18 mouse cellular contexts compared by ENCODE assay signal in genomic region chr10:68121960-68122359, GRCm38 (mm10).
DNase-seq lines count a peak whose midpoint lies in the region; ATAC-seq lines count a peak whose summit lies in the region.
"Had no signal": no experiment of that assay in that cellular context is flagged by ENCODE, and none has a peak within 500 bp of the region (broad histone marks: within the 10 kb centered on the region; RNA-seq: fewer than 3 reads in every experiment).

No protein-coding gene starts in this region.

- H3K9me3 ChIP-seq in hindbrain, embryonic 11.5 days (ENCODE audit: control insufficient read depth, low read length): no peaks in the 10 kb centered on the region
- H3K9me3 ChIP-seq: forebrain, embryonic 13.5 days; hindbrain, embryonic 12.5 days; liver, embryonic 13.5 days; neural tube, embryonic 12.5 days had no signal

- H3K27ac ChIP-seq in hindbrain, embryonic 11.5 days (ENCODE audit: low read depth, low read length): no peak overlapping the region
- H3K27ac ChIP-seq: forebrain, embryonic 13.5 days; hindbrain, embryonic 12.5 days; liver, embryonic 13.5 days; neural tube, embryonic 12.5 days had no signal

- no peak overlapping the region for H3K9ac ChIP-seq in hindbrain, embryonic 11.5 days (ENCODE audit: low read depth, low read length)
- H3K9ac ChIP-seq: forebrain, embryonic 13.5 days; hindbrain, embryonic 12.5 days; liver, embryonic 13.5 days; neural tube, embryonic 12.5 days had no signal

- DNase-seq in NIH3T3 (ENCODE audit: low read depth) (peak; percentile 45), adipocyte (ENCODE audit: low spot score) (peak; percentile 44)
- DNase-seq in heart, adult 8-10 months (ENCODE audit: low spot score): peak; percentile 90
- DNase-seq in heart, postnatal 36 days: peak; percentile 78 to 83
- no peak for DNase-seq in frontal cortex, adult 2 months (ENCODE audit: extremely low spot score in 1 of 2, low spot score in 1 of 2)
- no peak for DNase-seq in embryo, embryonic 11 days
- no peak for DNase-seq in hindbrain, embryonic 11.5 days (ENCODE audit: low spot score)
- DNase-seq: adrenal gland, postnatal 36 days; cerebellum, adult 9-11 months; kidney, postnatal 14 days; layer of hippocampus, adult 9-11 months; liver, embryonic 13.5 days; right cerebral cortex, postnatal 25 days; thymus, adult 18-20 months had no signal

- no peak overlapping the region for H3K4me2 ChIP-seq in hindbrain, embryonic 11.5 days (replicated peaks; ENCODE audit: low read depth, low read length)
- H3K4me2 ChIP-seq: forebrain, embryonic 13.5 days; hindbrain, embryonic 12.5 days; liver, embryonic 13.5 days; neural tube, embryonic 12.5 days had no signal

- no peaks in the 10 kb centered on the region for H3K4me1 ChIP-seq in hindbrain, embryonic 11.5 days (replicated peaks; ENCODE audit: control insufficient read depth, insufficient read depth, low read length)
- H3K4me1 ChIP-seq: hindbrain, embryonic 12.5 days; neural tube, embryonic 12.5 days had no signal

- WGBS in hindbrain, embryonic 11.5 days: 89% methylated on average over 4 of the region's 4 CpGs

- H3K27me3 ChIP-seq in hindbrain, embryonic 11.5 days (ENCODE audit: control insufficient read depth, insufficient read depth, low read length): no peaks in the 10 kb centered on the region
- H3K27me3 ChIP-seq: forebrain, embryonic 13.5 days; hindbrain, embryonic 12.5 days; liver, embryonic 13.5 days; neural tube, embryonic 12.5 days had no signal

- intact Hi-C loops in heart, postnatal 36 days (cut with DNase I): loop anchor here (2.0 kb wide), 1 partner anchor 15 kb away; no protein-coding TSS in a partner anchor

- no peaks in the 10 kb centered on the region for H3K36me3 ChIP-seq in hindbrain, embryonic 11.5 days (ENCODE audit: control insufficient read depth, insufficient read depth, low read length)
- H3K36me3 ChIP-seq: hindbrain, embryonic 12.5 days; liver, embryonic 13.5 days; neural tube, embryonic 12.5 days had no signal

- no peak overlapping the region for H3K4me3 ChIP-seq in hindbrain, embryonic 11.5 days (ENCODE audit: low read depth, low read length)
- H3K4me3 ChIP-seq: forebrain, embryonic 13.5 days; hindbrain, embryonic 12.5 days; liver, embryonic 13.5 days; neural tube, embryonic 12.5 days had no signal

- no peak for ATAC-seq in hindbrain, embryonic 11.5 days (ENCODE audit: low FRiP score)
- ATAC-seq: CD4-positive, CD25-positive, alpha-beta regulatory T cell, adult 4 months; forebrain, embryonic 13.5 days had no signal

Comparison
In these comparisons a context has a peak if more than half of its experiments do, and no peak if none do; other contexts are left out.
1. DNase-seq: peak in NIH3T3 (single experiment), adipocyte (single experiment), heart, adult 8-10 months (single experiment) and heart, postnatal 36 days (2 of 2); none in frontal cortex, adult 2 months (0 of 2), embryo, embryonic 11 days (single experiment) and hindbrain, embryonic 11.5 days (single experiment).